Mouse (Mus musculus) stomach, postnatal 0 days (tissue): ENCODE results near the gene Tubgcp6. TPM values are rescaled to one million over a fixed set of nuclear protein-coding genes. Genes with fewer than 3 reads are reported as not detected.
A peak's percentile ranks its signal among the peaks of the same experiment; 100 is the strongest.

Experiments
- ATAC-seq: fragments of 200-750 bp; cut with Nextera tagmentation; 2 replicates; pipeline ENCODE4 v1.8.0; 2017; ENCODE audit not compliant: low FRiP score, low TSS enrichment
- DNase-seq: peaks from one replicate; pipeline ENCODE4 v3.0.0-alpha.2; 2016; ENCODE audit warnings: low spot score
- H3K27ac ChIP-seq: fragments of 300-500 bp; sonication (generic); replicated peaks from 2 replicates; pipeline ENCODE4 v1.5.1; 2014; ENCODE audit warnings: mild to moderate bottlenecking, control low read depth
- H3K27me3 ChIP-seq: fragments of 300-500 bp; sonication (generic); 2 replicates; pipeline ENCODE4 v1.6.1; 2014; ENCODE audit warnings: low read length; ENCODE audit not compliant: control insufficient read depth, insufficient read depth
- H3K36me3 ChIP-seq: fragments of 300-500 bp; sonication (generic); 2 replicates; pipeline ENCODE4 v1.6.1; 2014; ENCODE audit warnings: low read length, mixed read lengths; ENCODE audit not compliant: control insufficient read depth, insufficient read depth
- H3K4me1 ChIP-seq: fragments of 300-500 bp; sonication (generic); replicated peaks from 2 replicates; pipeline ENCODE4 v1.6.1; 2014; ENCODE audit warnings: antibody characterized with exemption; ENCODE audit not compliant: control insufficient read depth, insufficient read depth
- H3K4me2 ChIP-seq: fragments of 300-500 bp; sonication (generic); replicated peaks from 2 replicates; pipeline ENCODE4 v1.6.1; 2014; ENCODE audit warnings: low read depth, mild to moderate bottlenecking, control low read depth, moderate library complexity
- H3K4me3 ChIP-seq: fragments of 300-500 bp; sonication (generic); 2 replicates; pipeline ENCODE4 v1.5.1; 2014; ENCODE audit warnings: low read depth, low read length, control low read depth
- H3K9ac ChIP-seq: fragments of 300-500 bp; sonication (generic); 2 replicates; pipeline ENCODE4 v1.6.1; 2014; ENCODE audit warnings: mild to moderate bottlenecking, low read length, control low read depth, mixed read lengths
- H3K9me3 ChIP-seq: fragments of 300-500 bp; sonication (generic); 2 replicates; pipeline ENCODE4 v1.6.1; 2016; ENCODE audit warnings: low read length; ENCODE audit not compliant: control insufficient read depth
- CTCF ChIP-seq: IDR thresholded peaks from 2 replicates; pipeline ENCODE4 v1.5.1; 2016; ENCODE audit warnings: antibody characterized with exemption, low read depth, mild to moderate bottlenecking, moderate library complexity
- EP300 ChIP-seq: optimal IDR thresholded peaks from 2 replicates; pipeline ENCODE3; 2016; ENCODE audit warnings: antibody characterized with exemption
- WGBS: fragments of 180-500 bp; shearing (Covaris S2); extraction: QIAGEN DNeasy Blood & Tissue Kit; methylation state at CpG from one replicate; pipeline ENCODE4 v1.1.7; 2014; 5-methylcytosine and 5-hydroxymethylcytosine counted together
- polyA plus RNA-seq: library from polyadenylated mRNA; unstranded; fragments of >200 nt; fragmentation: Nextera tagmentation; extraction: Ambion mirVana; gene quantifications from 2 replicates; pipeline ENCODE4 v1.2.1, GENCODE M21; 2015

The Tubgcp6 gene
- polyA plus RNA-seq, 1 experiment from 2014 or later, result 4.0 TPM

- DNase-seq (no peak), ATAC-seq (no peak)
- WGBS, result 82% methylated on average over 8 of the region's 8 CpGs
- Histone ChIP-seq H3K9ac (peak overlapping the region; percentile 74), H3K27me3 (no peaks in the 10 kb centered on the region), H3K4me1 (peaks cover 9% of the 10 kb centered on the region; the same call in 1 of the 2 replicates), H3K36me3 (no peaks in the 10 kb centered on the region), H3K27ac (no peak overlapping the region), H3K4me3 (peak overlapping the region; percentile 64), H3K4me2 (peak overlapping the region; percentile 61), H3K9me3 (no peaks in the 10 kb centered on the region)
- TF ChIP-seq CTCF, result no peak
- TF ChIP-seq EP300, result no peak
Observed at GRCm38 (mm10) chr15:89127364-89127940, 4.5 kb upstream of the Tubgcp6 start.

GRCm38 (mm10) chr15:89126622-89127021 is 3.7 kb upstream of the Tubgcp6 start:
- no peak overlapping the region for H3K27ac ChIP-seq
- no peaks in the 10 kb centered on the region for H3K27me3 ChIP-seq
- WGBS, result 91% methylated on average over 8 of the region's 8 CpGs
- DNase-seq, result no peak
- ATAC-seq, result no peak
- no peak overlapping the region for H3K9ac ChIP-seq
- H3K4me1 ChIP-seq, result peaks cover 11% of the 10 kb centered on the region; the same call in 1 of the 2 replicates
- TF ChIP-seq CTCF, result no peak
- no peak for TF ChIP-seq EP300
- H3K4me3 ChIP-seq, result no peak overlapping the region
- H3K36me3 ChIP-seq, result no peaks in the 10 kb centered on the region
- H3K4me2 ChIP-seq, result no peak overlapping the region
- H3K9me3 ChIP-seq, result no peaks in the 10 kb centered on the region

GRCm38 (mm10) chr15:89125351-89125750 is 2.4 kb upstream of the Tubgcp6 start:
- ATAC-seq, result no peak
- Histone ChIP-seq H3K4me1 (peaks cover 11% of the 10 kb centered on the region; the same call in 1 of the 2 replicates), H3K9me3 (no peaks in the 10 kb centered on the region), H3K4me2 (no peak overlapping the region), H3K27me3 (no peaks in the 10 kb centered on the region), H3K4me3 (no peak overlapping the region), H3K9ac (no peak overlapping the region), H3K36me3 (no peaks in the 10 kb centered on the region; the same call in 1 of the 2 replicates), H3K27ac (no peak overlapping the region)
- TF ChIP-seq EP300 (no peak), CTCF (no peak)
- WGBS, result 94% methylated on average over 9 of the region's 9 CpGs
- DNase-seq, result no peak

GRCm38 (mm10) chr15:89124312-89124711 is 1.4 kb upstream of the Tubgcp6 start:
- ATAC-seq, result no peak
- WGBS, result 92% methylated on average over 3 of the region's 3 CpGs
- no peak for DNase-seq
- Histone ChIP-seq H3K4me1 (peaks cover 11% of the 10 kb centered on the region; the same call in 1 of the 2 replicates), H3K27me3 (no peaks in the 10 kb centered on the region), H3K9ac (no peak overlapping the region), H3K4me3 (no peak overlapping the region), H3K4me2 (no peak overlapping the region), H3K27ac (no peak overlapping the region), H3K9me3 (no peaks in the 10 kb centered on the region), H3K36me3 (no peaks in the 10 kb centered on the region; the same call in 1 of the 2 replicates)
- TF ChIP-seq CTCF (no peak), EP300 (no peak)

GRCm38 (mm10) chr15:89123595-89123994 is 683 bp upstream of the Tubgcp6 start:
- ATAC-seq (no peak), DNase-seq (peak; percentile 52)
- no peaks in the 10 kb centered on the region for H3K9me3 ChIP-seq
- H3K4me1 ChIP-seq, result peaks cover 9% of the 10 kb centered on the region; the same call in 1 of the 2 replicates
- no peak for TF ChIP-seq EP300
- TF ChIP-seq CTCF, result peak; percentile 57
- H3K27me3 ChIP-seq, result no peaks in the 10 kb centered on the region
- H3K27ac ChIP-seq, result peak overlapping the region; percentile 71
- peak overlapping the region; percentile 94 for H3K4me2 ChIP-seq
- peak overlapping the region; percentile 84 for H3K9ac ChIP-seq
- H3K4me3 ChIP-seq, result peak overlapping the region; percentile 90
- 31% methylated on average over 11 of the region's 11 CpGs for WGBS
- no peaks in the 10 kb centered on the region; the same call in 1 of the 2 replicates for H3K36me3 ChIP-seq

- ATAC-seq (no peak), DNase-seq (no peak)
- Histone ChIP-seq H3K27ac (no peak overlapping the region), H3K4me3 (no peak overlapping the region), H3K27me3 (no peaks in the 10 kb centered on the region), H3K4me2 (no peak overlapping the region), H3K9ac (no peak overlapping the region), H3K4me1 (0 out of 2 replicates have a peak, but pooled peaks cover 2% of the 10 kb centered on the region), H3K36me3 (peaks cover 5% of the 10 kb centered on the region; the same call in 1 of the 2 replicates), H3K9me3 (no peaks in the 10 kb centered on the region)
- TF ChIP-seq EP300 (no peak), CTCF (peak; percentile 62)
Observed at GRCm38 (mm10) chr15:89118007-89118406, 4.9 kb downstream of the Tubgcp6 start.
